Mouse (Mus musculus) gastrocnemius, adult 2 months (tissue): ENCODE data around the gene Twist2. TPM values are rescaled to one million over a fixed set of nuclear protein-coding genes. Genes with fewer than 3 reads are reported as not detected.

Source experiments
- DNase-seq: peaks from one replicate; pipeline ENCODE4 v3.0.0; 2022
- H3K27ac ChIP-seq: fragments of 200-600 bp; 2 replicates; pipeline ENCODE4 v1.8.1; 2022; ENCODE audit warnings: mild to moderate bottlenecking
- H3K4me3 ChIP-seq: fragments of 200-600 bp; 2 replicates; pipeline ENCODE4 v1.8.1; 2022; ENCODE audit warnings: mild to moderate bottlenecking, moderate library complexity
- CTCF ChIP-seq: fragments of 200-600 bp; IDR thresholded peaks from 2 replicates; pipeline ENCODE4 v1.8.1; 2022; ENCODE audit warnings: antibody characterized with exemption, mild to moderate bottlenecking, moderate library complexity
- intact Hi-C: fragments of 180-260 bp; cut with DNase I; formaldehyde crosslinking; loops from one replicate; pipeline ENCODE4 v1.15.1; 2025
- total RNA-seq, 2 experiments: library from RNA; stranded (reverse); gene quantifications; 2 replicates each; pipeline ENCODE4 v1.2.3; 2021

The Twist2 gene
- total RNA-seq, 2 experiments from 2014 or later, result 0.97 to 3.0 TPM

- peak overlapping the region; percentile 66 for H3K27ac ChIP-seq
- DNase-seq, result peak; percentile 63
- no peak for TF ChIP-seq CTCF
- no peak overlapping the region for H3K4me3 ChIP-seq
- intact Hi-C loops, result no loop called here
Observed at GRCm38 (mm10) chr1:91779819-91780218, 21.4 kb upstream of the Twist2 start.

- peak; percentile 86 for DNase-seq
- intact Hi-C loops, result no loop called here
- Histone ChIP-seq H3K4me3 (no peak overlapping the region), H3K27ac (peak overlapping the region; percentile 66; the same call in 1 of the 2 replicates)
- no peak; the same call in 1 of the 2 replicates for TF ChIP-seq CTCF
Observed at GRCm38 (mm10) chr1:91781182-91781581, 20.1 kb upstream of the Twist2 start.

GRCm38 (mm10) chr1:91784162-91784561, 17.1 kb upstream of the Twist2 start:
- no peak overlapping the region for H3K4me3 ChIP-seq
- DNase-seq, result no peak
- no peak for TF ChIP-seq CTCF
- no peak overlapping the region for H3K27ac ChIP-seq
- intact Hi-C loops, result no loop called here

- Histone ChIP-seq H3K4me3 (no peak overlapping the region), H3K27ac (no peak overlapping the region)
- DNase-seq, result no peak
- TF ChIP-seq CTCF, result no peak
- intact Hi-C loops, result no loop called here
Observed at GRCm38 (mm10) chr1:91799323-91799722, 1.9 kb upstream of the Twist2 start.

- H3K4me3 ChIP-seq, result peak overlapping the region; percentile 74
- H3K27ac ChIP-seq, result peak overlapping the region; percentile 82; the same call in 1 of the 2 replicates
- intact Hi-C loops, result no loop called here
Observed at GRCm38 (mm10) chr1:91800348-91800747, 913 bp upstream of the Twist2 start.

GRCm38 (mm10) chr1:91801844-91802366, 644 bp downstream of the Twist2 start:
- DNase-seq, result peak; percentile 26
- no peak for TF ChIP-seq CTCF
- Histone ChIP-seq H3K4me3 (peak overlapping the region; percentile 74), H3K27ac (peak overlapping the region; percentile 82)
- intact Hi-C loops, result no loop called here

More at GRCm38 (mm10) chr1:91800348-91800747, 913 bp upstream of the Twist2 start:
- no peak for DNase-seq
- no peak for TF ChIP-seq CTCF

GRCm38 (mm10) chr1:91802406-91803121, 1.3 kb downstream of the Twist2 start:
- intact Hi-C loops, result no loop called here
- Histone ChIP-seq H3K27ac (peak overlapping the region; percentile 82), H3K4me3 (peak overlapping the region; percentile 74)
- TF ChIP-seq CTCF, result no peak
- DNase-seq, result peak; percentile 28

- H3K27ac ChIP-seq, result no peak overlapping the region
- no peak for DNase-seq
- no peak for TF ChIP-seq CTCF
- intact Hi-C loops, result no loop called here
- H3K4me3 ChIP-seq, result no peak overlapping the region; the same call in 1 of the 2 replicates
Observed at GRCm38 (mm10) chr1:91803416-91803815, 2.2 kb downstream of the Twist2 start.

GRCm38 (mm10) chr1:91816067-91816466, 14.8 kb downstream of the Twist2 start:
- Histone ChIP-seq H3K27ac (no peak overlapping the region), H3K4me3 (no peak overlapping the region)
- no peak for TF ChIP-seq CTCF
- intact Hi-C loops, result no loop called here
- no peak for DNase-seq

- DNase-seq, result peak; percentile 64
- intact Hi-C loops, result no loop called here
- TF ChIP-seq CTCF, result no peak
- no peak overlapping the region for H3K27ac ChIP-seq
- no peak overlapping the region for H3K4me3 ChIP-seq
Observed at GRCm38 (mm10) chr1:91816571-91816970, 15.3 kb downstream of the Twist2 start.

GRCm38 (mm10) chr1:91819237-91819636, 18.0 kb downstream of the Twist2 start:
- peak; percentile 46 for DNase-seq
- peak; percentile 47 for TF ChIP-seq CTCF
- H3K4me3 ChIP-seq, result no peak overlapping the region
- H3K27ac ChIP-seq, result no peak overlapping the region
- intact Hi-C loops, result no loop called here

- intact Hi-C loops, result no loop called here
- no peak for DNase-seq
- H3K27ac ChIP-seq, result no peak overlapping the region
- no peak overlapping the region for H3K4me3 ChIP-seq
- TF ChIP-seq CTCF, result no peak
Observed at GRCm38 (mm10) chr1:91820531-91820930, 19.3 kb downstream of the Twist2 start.

- intact Hi-C loops, result no loop called here
- DNase-seq, result no peak
- Histone ChIP-seq H3K27ac (no peak overlapping the region), H3K4me3 (no peak overlapping the region)
- TF ChIP-seq CTCF, result no peak
Observed at GRCm38 (mm10) chr1:91822316-91822824, 21.1 kb downstream of the Twist2 start.
